Mouse (Mus musculus): ENCODE measurements around the gene Tns2. TPM values are rescaled to one million over a fixed set of nuclear protein-coding genes. Genes with fewer than 3 reads are reported as not detected.
"Not testable (repeated sequence)": the region's sequence is repeated elsewhere in the genome, so short reads cannot be mapped to it uniquely, and the experiment has no call there.

The Tns2 gene
- polyA plus RNA-seq, 1 experiment from 2014 or later = 48.3 TPM

DNA sequence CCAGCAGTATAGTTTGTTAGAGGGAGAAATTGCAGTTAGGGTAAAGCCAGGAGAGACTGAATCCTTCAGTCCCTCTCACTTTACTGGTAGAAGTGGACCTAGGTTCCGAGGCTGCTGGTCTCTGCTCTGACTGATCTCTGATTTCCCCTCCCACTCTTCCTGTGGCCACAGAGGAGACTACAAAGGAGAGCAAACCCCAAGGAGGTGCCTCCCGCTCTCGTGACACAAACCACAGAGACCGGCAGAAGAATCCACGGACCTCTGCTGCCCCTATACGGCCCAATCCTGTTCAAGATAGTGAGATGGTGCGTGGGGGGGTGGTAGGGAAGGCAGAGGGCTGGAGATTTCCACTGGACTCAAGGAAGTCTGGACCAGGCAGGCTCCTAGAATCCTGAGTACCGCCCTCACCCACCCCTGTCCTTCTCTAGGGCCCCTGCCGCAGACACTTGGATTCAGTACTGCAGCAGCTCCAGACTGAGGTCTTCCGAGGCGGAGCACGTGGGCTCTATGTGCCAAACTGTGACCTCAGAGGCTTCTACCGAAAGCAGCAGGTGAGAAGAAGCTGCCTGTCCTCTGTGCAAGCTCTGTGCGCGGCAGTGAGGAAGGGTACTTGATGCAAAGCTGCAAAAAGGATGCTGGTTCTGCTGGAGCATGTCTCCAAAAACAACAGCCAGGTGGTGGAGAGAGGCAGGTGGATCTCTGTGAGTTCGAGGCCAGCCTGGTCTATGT, 47.6 kb downstream of the Tns2 start:
- Histone ChIP-seq H3K27me3 (ENCODE audit: insufficient read depth, low read length) (peaks cover 22% of the 10 kb centered on the region), H3K4me1 (ENCODE audit: insufficient read depth) (peaks cover 13% of the 10 kb centered on the region; the same call in 1 of the 2 replicates), H3K4me3 (ENCODE audit: low read depth, low read length) (no peak overlapping the region), H3K4me2 (no peak overlapping the region), H3K36me3 (ENCODE audit: insufficient read depth) (no peaks in the 10 kb centered on the region), H3K27ac (ENCODE audit: low read depth) (no peak overlapping the region), H3K9me3 (ENCODE audit: low read depth, low read length) (no peaks in the 10 kb centered on the region), H3K9ac (no peak overlapping the region)
- no peak for ATAC-seq (ENCODE audit: insufficient read depth)
- 47% methylated on average over 16 of the region's 16 CpGs for WGBS
- DNase-seq = no peak
- no peak for TF ChIP-seq CTCF (IDR thresholded peaks at IDR 0.05; ENCODE audit: low read depth)

DNA sequence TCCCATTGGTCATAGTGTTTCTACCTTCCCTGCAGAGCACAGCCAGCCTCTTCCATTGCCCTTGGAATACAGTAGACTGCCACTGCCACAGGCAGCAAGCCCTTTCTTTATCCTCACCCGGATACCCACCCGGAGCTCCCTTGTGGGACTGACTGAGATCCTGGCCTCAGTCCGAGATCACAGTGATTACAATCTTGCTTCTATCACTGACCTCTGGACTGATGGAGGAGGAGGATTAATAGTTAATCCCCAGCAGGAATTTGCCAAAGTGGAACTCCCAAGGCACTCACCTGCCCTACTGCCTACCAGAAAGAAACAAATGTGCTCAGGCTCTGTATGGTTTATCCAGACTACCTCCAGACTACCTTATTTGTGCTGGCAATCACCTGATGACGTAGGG, 49.3 kb downstream of the Tns2 start:
- TF ChIP-seq CTCF (IDR thresholded peaks at IDR 0.05; ENCODE audit: low read depth) = no peak
- no peak overlapping the region for H3K27ac ChIP-seq (ENCODE audit: low read depth)
- ATAC-seq (ENCODE audit: insufficient read depth) (no peak), DNase-seq (no peak)
- no peak overlapping the region for H3K9ac ChIP-seq
- H3K9me3 ChIP-seq (ENCODE audit: low read depth, low read length) = no peaks in the 10 kb centered on the region
- 63% methylated on average over 4 of the region's 4 CpGs for WGBS
- no peaks in the 10 kb centered on the region for H3K36me3 ChIP-seq (ENCODE audit: insufficient read depth)
- H3K4me1 ChIP-seq (ENCODE audit: insufficient read depth) = peaks cover 9% of the 10 kb centered on the region; the same call in 1 of the 2 replicates
- no peak overlapping the region for H3K4me2 ChIP-seq
- H3K4me3 ChIP-seq (ENCODE audit: low read depth, low read length) = no peak overlapping the region
- H3K27me3 ChIP-seq (ENCODE audit: insufficient read depth, low read length) = peaks cover 16% of the 10 kb centered on the region

DNA sequence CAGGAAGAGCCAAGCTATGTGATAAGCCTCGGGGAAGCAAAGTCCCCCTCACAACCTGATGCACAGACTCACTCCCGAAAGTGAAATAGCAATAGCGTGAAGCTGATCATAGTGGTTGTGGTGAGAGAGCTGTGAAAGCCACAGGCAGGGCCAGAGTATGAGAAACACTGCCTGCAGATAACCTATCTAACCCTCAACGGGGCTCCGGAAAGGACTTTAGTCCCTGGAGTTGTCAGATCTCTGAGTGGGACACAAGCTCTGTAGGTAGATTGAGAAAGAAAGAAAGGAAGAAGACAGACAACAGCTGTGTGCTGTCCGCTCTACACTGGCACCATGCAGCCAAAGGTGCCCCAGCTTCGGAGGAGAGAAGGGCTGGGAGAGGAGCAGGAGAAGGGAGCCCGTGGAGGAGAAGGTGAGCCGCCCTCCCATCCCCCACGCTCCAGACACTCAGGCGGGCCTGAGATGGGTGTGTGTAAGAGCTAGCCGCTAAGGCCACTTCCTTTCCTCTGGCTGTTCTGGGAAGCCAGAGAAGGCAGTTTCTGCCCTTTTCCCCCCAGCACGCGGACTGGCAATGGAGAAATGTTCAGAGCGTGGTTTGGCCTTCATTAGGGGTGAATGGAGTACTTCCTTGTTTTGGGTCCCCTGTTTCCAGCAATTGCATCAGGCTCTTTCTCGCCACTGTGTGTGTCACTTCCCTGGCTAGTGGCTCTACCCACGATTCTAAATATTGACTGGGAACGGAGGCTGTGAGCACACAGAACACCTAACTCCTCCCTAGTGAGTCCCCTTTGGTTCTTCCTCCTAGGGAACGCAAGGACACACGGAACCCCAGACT, 50.3 kb downstream of the Tns2 start, which contains the start of gene Soat2:
Gene Soat2, plus strand, starts transcription at position 226 of the 835 bp plus-strand sequence.
- peaks cover 6% of the 10 kb centered on the region for H3K27me3 ChIP-seq (ENCODE audit: insufficient read depth, low read length)
- peak within 1 kb of the TSS; percentile 38 for H3K4me2 ChIP-seq
- 0 out of 2 replicates have a peak within 1 kb of the TSS, but pooled peaks have one; percentile 10 for H3K9ac ChIP-seq
- no peak for TF ChIP-seq CTCF (IDR thresholded peaks at IDR 0.05; ENCODE audit: low read depth)
- H3K36me3 ChIP-seq (ENCODE audit: insufficient read depth) = no peaks in the 10 kb centered on the region
- H3K4me3 ChIP-seq (ENCODE audit: low read depth, low read length) = no peak within 1 kb of the TSS
- DNase-seq (peak; percentile 33), ATAC-seq (ENCODE audit: insufficient read depth) (0 out of 2 replicates have a peak, but pooled peaks have one; percentile 44)
- WGBS = 30% methylated on average over 20 of the region's 20 CpGs
- no peaks in the 10 kb centered on the region for H3K9me3 ChIP-seq (ENCODE audit: low read depth, low read length)
- no peak within 1 kb of the TSS for H3K27ac ChIP-seq (ENCODE audit: low read depth)
- peaks cover 5% of the 10 kb centered on the region; the same call in 1 of the 2 replicates for H3K4me1 ChIP-seq (ENCODE audit: insufficient read depth)

DNA sequence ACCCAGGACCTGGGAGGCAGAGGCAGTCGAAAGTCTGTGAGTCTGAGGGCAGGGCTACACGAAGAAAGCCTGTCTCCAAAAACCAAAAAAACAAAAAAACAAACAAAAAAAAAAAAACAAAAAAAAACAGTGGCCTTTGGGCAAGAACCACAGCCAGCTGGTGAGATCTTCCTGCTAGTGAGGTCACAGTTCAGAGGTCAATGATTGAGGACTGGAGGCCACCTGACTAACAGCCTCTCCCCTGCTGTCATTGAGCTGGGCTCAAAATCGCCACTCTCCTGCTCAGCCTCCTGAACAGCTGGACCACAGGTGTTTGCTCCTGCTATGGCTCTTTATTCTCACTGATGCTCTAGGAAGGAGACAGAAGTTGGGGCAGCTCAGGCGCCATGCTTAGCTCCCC, 52.4 kb downstream of the Tns2 start:
- no peak for TF ChIP-seq CTCF (IDR thresholded peaks at IDR 0.05; ENCODE audit: low read depth)
- DNase-seq (no peak), ATAC-seq (ENCODE audit: insufficient read depth) (no peak)
- Histone ChIP-seq H3K4me2 (no peak overlapping the region), H3K9ac (no peak overlapping the region), H3K27me3 (ENCODE audit: insufficient read depth, low read length) (no peaks in the 10 kb centered on the region), H3K27ac (ENCODE audit: low read depth) (no peak overlapping the region), H3K36me3 (ENCODE audit: insufficient read depth) (no peaks in the 10 kb centered on the region), H3K9me3 (ENCODE audit: low read depth, low read length) (no peaks in the 10 kb centered on the region), H3K4me3 (ENCODE audit: low read depth, low read length) (no peak overlapping the region), H3K4me1 (ENCODE audit: insufficient read depth) (peaks cover 5% of the 10 kb centered on the region; the same call in 1 of the 2 replicates)
- 36% methylated on average over 4 of the region's 4 CpGs for WGBS

DNA sequence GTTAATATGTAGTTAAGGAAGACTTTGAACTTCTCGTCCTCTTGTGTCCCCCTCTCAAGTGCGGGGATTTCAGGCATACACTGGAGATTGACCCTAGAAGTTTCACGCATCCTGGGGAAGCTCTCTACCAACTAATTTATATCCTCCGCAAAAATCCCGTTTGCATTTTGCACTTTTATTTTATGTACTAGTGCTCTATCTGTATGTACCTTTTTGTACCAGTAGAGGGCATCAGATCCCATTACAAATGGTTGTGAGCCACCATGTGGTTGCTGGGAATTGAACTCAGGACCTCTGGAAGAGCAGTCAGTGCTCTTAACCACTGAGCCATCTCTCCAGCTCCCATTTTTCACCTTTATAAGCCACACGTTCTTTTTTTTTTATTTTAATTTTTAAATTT, 54.8 kb downstream of the Tns2 start:
- ATAC-seq (ENCODE audit: insufficient read depth) = not testable (repeated sequence)
- peak; percentile 12; the same call in 1 of the 2 replicates for TF ChIP-seq CTCF (IDR thresholded peaks at IDR 0.05; ENCODE audit: low read depth)

DNA sequence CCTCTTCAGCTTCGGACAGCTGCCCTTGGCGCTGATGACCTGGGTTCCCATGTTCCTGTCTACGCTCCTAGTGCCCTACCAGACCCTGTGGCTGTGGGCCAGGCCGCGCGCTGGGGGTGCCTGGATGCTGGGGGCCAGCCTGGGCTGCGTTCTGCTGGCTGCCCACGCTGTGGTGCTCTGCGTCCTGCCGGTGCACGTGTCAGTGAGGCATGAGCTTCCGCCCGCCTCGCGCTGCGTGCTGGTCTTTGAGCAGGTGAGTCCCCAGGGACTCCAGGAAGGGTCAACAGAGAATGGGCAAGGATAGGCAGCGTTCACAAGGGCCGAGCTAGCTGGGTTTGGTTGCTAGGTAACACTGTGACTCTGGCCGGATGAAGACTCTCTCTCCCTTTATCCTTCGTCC, 56.6 kb downstream of the Tns2 start:
- no peak for ATAC-seq (ENCODE audit: insufficient read depth)
- 40% methylated on average over 20 of the region's 20 CpGs for WGBS
- no peaks in the 10 kb centered on the region for H3K4me1 ChIP-seq (ENCODE audit: insufficient read depth)

More for the DNA sequence above, 54.8 kb downstream of the Tns2 start:
- not testable (repeated sequence) for H3K4me1 ChIP-seq (ENCODE audit: insufficient read depth); H3K4me2 ChIP-seq; H3K27ac ChIP-seq (ENCODE audit: low read depth); H3K9me3 ChIP-seq (ENCODE audit: low read depth, low read length); H3K4me3 ChIP-seq (ENCODE audit: low read depth, low read length); H3K36me3 ChIP-seq (ENCODE audit: insufficient read depth); DNase-seq; H3K27me3 ChIP-seq (ENCODE audit: insufficient read depth, low read length); H3K9ac ChIP-seq
- WGBS = 94% methylated on average over 6 of the region's 6 CpGs

More for the DNA sequence above, 56.6 kb downstream of the Tns2 start:
- Histone ChIP-seq H3K9me3 (ENCODE audit: low read depth, low read length) (no peaks in the 10 kb centered on the region), H3K27me3 (ENCODE audit: insufficient read depth, low read length) (no peaks in the 10 kb centered on the region), H3K4me2 (no peak overlapping the region), H3K9ac (no peak overlapping the region), H3K36me3 (ENCODE audit: insufficient read depth) (no peaks in the 10 kb centered on the region), H3K4me3 (ENCODE audit: low read depth, low read length) (no peak overlapping the region), H3K27ac (ENCODE audit: low read depth) (no peak overlapping the region)
- no peak for DNase-seq
- no peak for TF ChIP-seq CTCF (IDR thresholded peaks at IDR 0.05; ENCODE audit: low read depth)

Data from lung, embryonic 14.5 days (tissue).